Mouse (Mus musculus) heart, embryonic 13.5 days (tissue): ENCODE results near the gene Gpatch11. TPM values are rescaled to one million over a fixed set of nuclear protein-coding genes. Genes with fewer than 3 reads are reported as not detected.

Source experiments
- ATAC-seq: fragments of 200-750 bp; cut with Nextera tagmentation; 2 replicates; pipeline ENCODE4 v1.8.0; 2017; ENCODE audit warnings: moderate TSS enrichment; ENCODE audit not compliant: insufficient number of reproducible peaks, low FRiP score, low TSS enrichment; ENCODE audit errors: extremely low read depth
- H3K27ac ChIP-seq: fragments of 300-500 bp; sonication (generic); replicated peaks from 2 replicates; pipeline ENCODE4 v1.5.1; 2015; ENCODE audit warnings: moderate library complexity, mild to moderate bottlenecking, inconsistent platforms
- H3K27me3 ChIP-seq: fragments of 300-500 bp; sonication (generic); replicated peaks from 2 replicates; pipeline ENCODE4 v1.6.1; 2015; ENCODE audit warnings: mild to moderate bottlenecking, inconsistent platforms
- H3K36me3 ChIP-seq: fragments of 300-500 bp; sonication (generic); 2 replicates; pipeline ENCODE4 v1.6.1; 2015; ENCODE audit warnings: mild to moderate bottlenecking, inconsistent platforms
- H3K4me1 ChIP-seq: fragments of 300-500 bp; sonication (generic); 2 replicates; pipeline ENCODE4 v1.6.1; 2015; ENCODE audit warnings: inconsistent platforms
- H3K4me2 ChIP-seq: fragments of 300-500 bp; sonication (generic); 2 replicates; pipeline ENCODE4 v1.6.1; 2015; ENCODE audit warnings: inconsistent platforms, mild to moderate bottlenecking, moderate library complexity
- H3K4me3 ChIP-seq: fragments of 300-500 bp; sonication (generic); 2 replicates; pipeline ENCODE4 v1.5.1; 2015; ENCODE audit warnings: moderate library complexity, mild to moderate bottlenecking, inconsistent platforms
- H3K9ac ChIP-seq: fragments of 300-500 bp; sonication (generic); 2 replicates; pipeline ENCODE4 v1.6.1; 2015; ENCODE audit warnings: inconsistent platforms, mild to moderate bottlenecking, moderate library complexity
- H3K9me3 ChIP-seq: fragments of 300-500 bp; sonication (generic); 2 replicates; pipeline ENCODE4 v1.6.1; 2016; ENCODE audit warnings: inconsistent platforms
- WGBS: fragments of 180-500 bp; shearing (Covaris S2); methylation state at CpG from one replicate; pipeline ENCODE4 v1.1.7; 2015; ENCODE audit warnings: mixed read lengths; 5-methylcytosine and 5-hydroxymethylcytosine counted together
- polyA plus RNA-seq: library from polyadenylated mRNA; unstranded; fragments of >200 nt; fragmentation: Nextera tagmentation; extraction: Ambion mirVana; gene quantifications from 2 replicates; pipeline ENCODE4 v1.2.1, GENCODE M21; 2015

The Gpatch11 gene
- polyA plus RNA-seq, 1 experiment from 2014 or later: 33.1 TPM

DNA sequence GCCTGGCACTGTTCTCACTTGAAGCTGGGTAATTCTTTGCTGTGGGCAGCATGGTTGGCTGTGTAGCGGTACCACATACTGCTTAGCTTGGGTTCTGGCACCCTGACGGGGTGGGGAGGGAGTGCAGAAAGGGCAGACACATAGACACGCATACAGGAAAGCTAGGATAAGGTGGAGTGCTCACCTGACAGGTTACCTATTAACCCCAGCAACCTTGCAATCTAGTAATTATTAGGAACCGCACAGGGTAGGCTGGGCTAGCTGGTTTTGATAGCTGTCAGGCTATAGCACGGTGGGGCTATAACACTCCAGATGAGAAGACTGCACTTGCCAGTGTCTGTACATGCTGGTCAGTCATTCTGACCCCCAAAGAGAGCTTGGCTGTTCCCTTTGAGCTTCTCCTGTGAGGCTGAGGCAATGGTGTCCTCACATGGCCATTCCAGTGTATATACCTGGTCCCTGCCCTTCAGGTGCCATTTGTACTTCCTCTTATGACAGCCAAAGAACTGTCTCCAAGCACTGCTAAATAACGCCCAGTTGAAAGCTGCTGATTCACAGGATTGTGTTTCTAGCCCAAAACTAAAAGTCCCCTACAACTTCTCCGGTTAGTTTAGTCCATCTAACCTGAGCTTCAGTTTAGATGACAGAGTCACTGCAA lies 7.0 kb downstream of the Gpatch11 start:
- 86% methylated on average over 7 of the region's 7 CpGs for WGBS
- no peak for ATAC-seq
- Histone ChIP-seq H3K4me3 (no peak overlapping the region), H3K4me1 (no peaks in the 10 kb centered on the region), H3K9me3 (no peaks in the 10 kb centered on the region), H3K4me2 (no peak overlapping the region), H3K36me3 (peaks cover 85% of the 10 kb centered on the region), H3K27me3 (no peaks in the 10 kb centered on the region), H3K9ac (no peak overlapping the region), H3K27ac (no peak overlapping the region)

DNA sequence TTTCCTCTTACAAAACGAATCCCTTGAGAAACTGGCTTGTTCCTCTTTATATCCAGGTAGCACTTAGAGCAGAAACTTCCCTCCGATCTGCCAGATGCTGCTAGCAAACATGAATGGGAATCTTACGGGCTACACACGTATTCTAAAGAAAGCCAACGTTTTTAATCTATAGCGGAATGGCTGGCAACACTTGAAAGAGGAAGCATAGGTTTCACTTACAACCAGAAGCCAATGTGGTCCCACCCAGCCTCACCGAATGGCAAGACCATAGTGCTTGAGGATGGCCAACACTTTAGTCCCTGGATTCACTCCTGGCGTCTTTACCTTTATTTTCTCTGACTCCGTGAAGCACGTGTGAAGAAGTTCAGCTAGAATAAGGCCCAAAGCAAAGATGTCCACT lies 20.9 kb downstream of the Gpatch11 start:
- peaks cover 88% of the 10 kb centered on the region for H3K36me3 ChIP-seq
- WGBS: 86% methylated on average over 10 of the region's 10 CpGs
- ATAC-seq: no peak

DNA sequence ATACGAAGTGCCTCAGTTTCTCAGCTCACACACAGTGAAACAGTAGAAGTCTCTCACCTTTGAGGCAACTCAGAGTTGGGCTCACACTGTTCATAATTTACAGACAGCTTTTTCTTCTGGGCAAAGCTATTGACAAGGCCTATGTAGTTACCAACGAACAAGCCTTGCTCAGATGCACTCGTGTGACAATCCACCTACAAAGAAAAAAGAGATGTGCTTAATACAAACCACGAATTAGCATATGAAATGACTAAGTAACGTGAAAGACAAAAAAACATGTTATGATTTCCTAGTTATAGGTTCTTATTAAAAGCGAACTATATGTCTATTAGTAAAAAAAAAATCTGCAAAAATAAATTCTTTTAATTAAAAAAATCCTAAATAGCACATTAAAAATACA lies 38.5 kb downstream of the Gpatch11 start:
- no peak overlapping the region for H3K4me3 ChIP-seq
- 90% methylated on average over 6 of the region's 6 CpGs for WGBS

More for the DNA sequence above, 20.9 kb downstream of the Gpatch11 start:
- no peaks in the 10 kb centered on the region for H3K4me1 ChIP-seq
- H3K27ac ChIP-seq: no peak overlapping the region
- H3K9ac ChIP-seq: no peak overlapping the region
- H3K4me3 ChIP-seq: no peak overlapping the region
- H3K27me3 ChIP-seq: no peaks in the 10 kb centered on the region
- no peak overlapping the region for H3K4me2 ChIP-seq
- no peaks in the 10 kb centered on the region for H3K9me3 ChIP-seq

DNA sequence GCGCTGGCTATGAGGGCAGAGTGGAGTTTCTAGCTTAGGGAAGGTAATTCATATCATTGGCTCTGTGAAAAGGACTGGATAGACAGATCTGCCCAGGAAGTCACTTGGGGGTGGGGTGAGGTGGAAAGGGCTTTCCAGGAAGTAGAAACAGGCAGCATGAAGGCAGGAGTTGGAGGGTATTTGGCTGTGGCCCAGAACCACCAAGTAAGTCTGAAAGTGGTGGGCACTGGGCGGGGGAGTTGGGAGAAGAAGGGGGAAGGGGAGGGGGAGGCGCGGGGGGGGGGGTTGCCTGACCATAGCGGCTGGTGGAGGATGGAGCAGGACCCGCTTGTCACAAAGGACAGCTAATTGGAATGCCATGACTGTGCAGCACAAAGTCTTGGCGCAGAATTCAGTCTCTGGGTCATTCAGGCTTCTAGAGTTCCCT lies 46.5 kb downstream of the Gpatch11 start:
- Histone ChIP-seq H3K36me3 (peaks cover 24% of the 10 kb centered on the region), H3K9ac (peak overlapping the region; percentile 89), H3K4me1 (peaks cover 13% of the 10 kb centered on the region), H3K9me3 (0 out of 2 replicates have a peak, but pooled peaks cover 6% of the 10 kb centered on the region), H3K27me3 (no peaks in the 10 kb centered on the region), H3K4me3 (peak overlapping the region; percentile 78), H3K4me2 (peak overlapping the region; percentile 77), H3K27ac (peak overlapping the region; percentile 88)
- 10% methylated on average over 4 of the region's 7 CpGs for WGBS
- peak; percentile 34 for ATAC-seq

More for the DNA sequence above, 38.5 kb downstream of the Gpatch11 start:
- Histone ChIP-seq H3K36me3 (peaks cover 84% of the 10 kb centered on the region), H3K27me3 (no peaks in the 10 kb centered on the region), H3K4me2 (no peak overlapping the region), H3K9me3 (no peaks in the 10 kb centered on the region), H3K4me1 (no peaks in the 10 kb centered on the region), H3K9ac (no peak overlapping the region), H3K27ac (no peak overlapping the region)
- no peak for ATAC-seq

DNA sequence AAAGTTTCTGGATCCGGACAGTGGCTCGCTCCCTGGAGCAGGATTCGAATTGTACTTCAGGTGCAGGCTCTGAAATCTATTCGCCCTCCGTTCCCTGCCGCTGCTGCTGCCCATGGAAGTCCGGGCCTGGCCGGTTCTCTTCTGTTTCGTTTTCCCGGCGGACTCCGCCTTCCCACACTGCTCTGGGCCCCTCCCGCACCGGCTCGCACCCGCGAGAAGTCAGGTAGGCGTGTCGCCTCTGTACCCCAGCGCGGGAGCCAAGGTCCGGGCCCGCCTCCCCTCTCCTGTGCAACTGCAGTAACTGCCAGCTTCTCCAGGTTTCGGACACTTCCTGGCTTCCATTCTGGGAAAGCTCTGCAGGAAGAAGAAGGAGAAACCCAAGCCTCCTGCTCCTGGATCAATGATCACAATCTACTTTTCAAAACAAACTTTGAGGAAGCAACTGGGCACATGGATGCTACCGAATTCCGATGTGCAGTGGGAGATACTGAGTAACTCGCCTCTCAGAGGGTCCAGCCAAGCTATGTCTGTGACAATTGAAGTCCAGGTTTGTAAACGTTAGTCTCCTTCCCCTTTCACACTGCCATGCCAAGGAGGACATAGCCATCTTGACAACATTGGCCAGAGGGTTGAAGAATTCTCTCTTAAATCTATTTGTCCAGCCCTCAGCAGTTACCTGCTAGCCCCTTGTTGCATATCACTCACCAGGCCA lies 47.2 kb downstream of the Gpatch11 start, which contains the start of gene Eif2ak2:
Gene Eif2ak2, minus strand, starts transcription at position 173 of the 712 bp plus-strand sequence.
- WGBS: under 1% methylated on average over 28 of the region's 28 CpGs
- peak within 1 kb of the TSS; percentile 78 for H3K4me3 ChIP-seq
- peak within 1 kb of the TSS; percentile 77 for H3K4me2 ChIP-seq
- no peaks in the 10 kb centered on the region for H3K27me3 ChIP-seq
- H3K36me3 ChIP-seq: peaks cover 18% of the 10 kb centered on the region
- peak within 1 kb of the TSS; percentile 88 for H3K27ac ChIP-seq
- ATAC-seq: peak; percentile 90
- 0 out of 2 replicates have a peak, but pooled peaks cover 6% of the 10 kb centered on the region for H3K9me3 ChIP-seq
- peaks cover 13% of the 10 kb centered on the region for H3K4me1 ChIP-seq
- H3K9ac ChIP-seq: peak within 1 kb of the TSS; percentile 89

DNA sequence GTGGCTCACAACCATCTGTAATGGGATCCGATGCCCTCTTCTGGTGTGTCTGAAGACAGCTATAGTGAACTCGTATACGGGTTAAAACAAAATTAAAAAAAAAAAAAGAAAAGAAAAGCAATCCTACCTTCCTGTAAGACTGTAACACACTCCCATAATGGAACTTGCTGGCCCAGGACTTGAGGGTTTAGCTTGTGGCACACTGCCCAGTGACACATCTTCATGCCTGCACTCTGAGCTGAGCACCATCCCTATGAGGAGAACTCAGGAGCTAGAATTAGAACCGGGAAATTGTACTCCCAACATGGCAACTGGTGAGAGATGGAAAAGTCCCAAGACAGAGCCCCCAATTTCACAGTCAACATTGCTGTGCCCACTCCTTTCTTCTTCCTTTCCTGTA lies 47.9 kb downstream of the Gpatch11 start:
- 86% methylated on average over 4 of the region's 4 CpGs for WGBS
- Histone ChIP-seq H3K36me3 (peaks cover 10% of the 10 kb centered on the region), H3K9me3 (0 out of 2 replicates have a peak, but pooled peaks cover 6% of the 10 kb centered on the region), H3K9ac (no peak overlapping the region), H3K4me3 (no peak overlapping the region), H3K27me3 (no peaks in the 10 kb centered on the region), H3K4me1 (peaks cover 13% of the 10 kb centered on the region), H3K4me2 (peak overlapping the region; percentile 77; the same call in 1 of the 2 replicates), H3K27ac (no peak overlapping the region)
- ATAC-seq: no peak

DNA sequence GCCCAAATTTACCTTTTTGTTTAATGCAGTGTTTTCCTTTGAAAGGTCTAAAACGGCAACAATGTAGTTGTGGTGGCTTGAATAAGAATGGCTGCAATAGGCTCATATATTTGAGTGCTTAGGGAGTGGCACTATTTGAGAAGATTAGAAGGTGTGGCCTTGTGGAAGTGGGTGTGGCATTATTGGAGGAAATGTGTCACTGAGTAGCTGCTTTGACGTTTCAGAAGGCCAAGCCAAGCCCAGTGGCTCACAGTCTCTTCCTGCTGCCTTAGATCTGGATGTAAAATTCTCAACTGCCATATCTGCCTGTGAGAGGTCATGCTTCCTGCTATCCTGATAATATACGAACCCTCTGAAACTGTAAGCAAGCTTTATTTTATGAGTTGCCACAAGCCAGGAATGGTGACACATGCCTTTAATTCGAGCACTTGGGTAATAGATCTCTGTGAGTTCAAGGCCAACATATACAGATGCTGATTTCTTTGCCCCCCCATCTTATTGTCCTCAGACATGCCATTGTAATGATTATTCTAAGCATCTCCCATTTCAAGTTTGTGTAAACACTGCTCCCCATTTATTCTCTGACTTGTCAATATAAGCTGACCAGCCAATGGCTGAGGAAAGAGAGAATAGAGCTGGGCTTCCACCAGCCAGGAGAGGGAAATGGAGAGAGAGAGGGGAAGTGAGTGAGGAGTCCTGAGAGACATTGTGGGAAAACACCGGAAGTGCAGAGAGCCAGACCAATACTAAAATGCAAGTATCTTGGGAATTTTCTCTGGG lies 50.1 kb downstream of the Gpatch11 start:
- Histone ChIP-seq H3K9me3 (0 out of 2 replicates have a peak, but pooled peaks cover 6% of the 10 kb centered on the region), H3K9ac (no peak overlapping the region), H3K27ac (no peak overlapping the region), H3K36me3 (0 out of 2 replicates have a peak, but pooled peaks cover 1% of the 10 kb centered on the region), H3K4me2 (no peak overlapping the region), H3K27me3 (no peaks in the 10 kb centered on the region), H3K4me1 (peaks cover 13% of the 10 kb centered on the region), H3K4me3 (no peak overlapping the region)
- WGBS: 75% methylated on average over 5 of the region's 5 CpGs
- no peak for ATAC-seq

DNA sequence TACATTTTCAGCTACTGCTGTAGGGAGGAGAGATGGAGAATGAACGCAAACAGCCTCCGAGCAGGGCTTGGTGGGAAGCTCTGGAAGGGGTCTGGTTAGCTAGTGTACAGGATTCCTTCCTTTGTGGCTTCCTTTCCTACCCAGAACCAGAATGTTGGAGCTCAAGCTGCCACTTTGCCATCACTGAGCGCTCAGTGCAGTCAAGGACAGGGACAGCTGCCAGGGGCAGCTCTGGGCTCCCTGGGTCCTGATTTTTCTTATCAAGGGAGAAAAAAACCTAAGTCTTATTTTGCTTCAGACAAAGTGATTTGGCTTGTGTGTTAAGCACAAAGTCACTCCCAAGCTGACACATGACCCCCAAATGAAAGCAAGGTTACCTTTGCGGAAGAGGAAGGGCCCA lies 53.2 kb downstream of the Gpatch11 start:
- 0 out of 2 replicates have a peak, but pooled peaks cover 6% of the 10 kb centered on the region for H3K9me3 ChIP-seq
- no peak for ATAC-seq
- H3K4me2 ChIP-seq: no peak overlapping the region
- WGBS: 80% methylated on average over 4 of the region's 4 CpGs
- no peak overlapping the region for H3K4me3 ChIP-seq
- H3K36me3 ChIP-seq: no peaks in the 10 kb centered on the region
- no peak overlapping the region for H3K9ac ChIP-seq
- no peaks in the 10 kb centered on the region for H3K27me3 ChIP-seq
- H3K4me1 ChIP-seq: no peaks in the 10 kb centered on the region
- H3K27ac ChIP-seq: no peak overlapping the region

DNA sequence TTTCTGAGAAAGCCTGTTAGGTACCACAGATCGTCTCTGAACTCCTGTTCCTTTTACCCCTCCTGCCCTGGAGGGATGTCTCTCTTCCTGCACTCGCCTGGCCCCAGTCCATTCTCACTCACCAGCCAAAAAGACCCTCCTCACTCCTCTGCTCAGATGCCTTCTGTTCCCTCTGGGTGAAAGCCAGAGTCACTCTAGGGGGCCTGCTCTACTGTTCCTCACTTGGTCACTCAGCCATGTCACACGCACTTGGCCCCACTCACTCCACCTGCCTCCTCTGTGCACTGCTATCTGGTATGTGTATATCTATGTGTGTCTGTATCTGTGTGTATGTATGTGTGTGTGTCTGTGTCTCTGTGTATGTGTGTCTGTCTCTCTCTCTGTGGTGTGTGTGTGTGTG lies 53.8 kb downstream of the Gpatch11 start:
- H3K27me3 ChIP-seq: no peaks in the 10 kb centered on the region
- no peak for ATAC-seq
- 57% methylated on average over 3 of the region's 3 CpGs for WGBS

DNA sequence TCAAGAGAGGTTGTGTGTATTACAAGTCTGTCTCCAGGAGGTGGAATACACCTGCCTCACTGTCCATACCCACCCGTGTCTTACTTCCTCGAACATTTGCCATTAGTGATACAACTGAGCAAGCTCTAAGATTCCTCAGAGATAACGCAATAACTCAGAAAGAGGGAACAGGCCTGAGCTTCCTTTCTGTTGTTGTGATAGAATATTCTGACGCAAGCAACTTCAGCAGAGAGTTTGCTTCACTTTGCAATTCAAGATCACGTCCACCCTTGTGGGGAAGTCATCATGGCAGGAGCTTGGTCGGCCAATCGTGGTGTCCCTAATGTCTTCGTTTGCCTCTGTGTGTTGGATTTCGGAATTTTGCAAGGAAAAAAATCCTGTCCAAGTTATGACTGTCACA lies 55.7 kb downstream of the Gpatch11 start:
- Histone ChIP-seq H3K36me3 (no peaks in the 10 kb centered on the region), H3K9ac (no peak overlapping the region), H3K4me1 (peaks cover 3% of the 10 kb centered on the region; the same call in 1 of the 2 replicates), H3K4me3 (no peak overlapping the region), H3K4me2 (no peak overlapping the region), H3K27me3 (no peaks in the 10 kb centered on the region), H3K9me3 (no peaks in the 10 kb centered on the region), H3K27ac (no peak overlapping the region)
- no peak for ATAC-seq
- WGBS: 77% methylated on average over 9 of the region's 9 CpGs

More for the DNA sequence above, 53.8 kb downstream of the Gpatch11 start:
- Histone ChIP-seq H3K4me1 (no peaks in the 10 kb centered on the region), H3K9me3 (0 out of 2 replicates have a peak, but pooled peaks cover 6% of the 10 kb centered on the region), H3K36me3 (no peaks in the 10 kb centered on the region), H3K27ac (no peak overlapping the region), H3K4me2 (no peak overlapping the region), H3K4me3 (no peak overlapping the region), H3K9ac (no peak overlapping the region)

DNA sequence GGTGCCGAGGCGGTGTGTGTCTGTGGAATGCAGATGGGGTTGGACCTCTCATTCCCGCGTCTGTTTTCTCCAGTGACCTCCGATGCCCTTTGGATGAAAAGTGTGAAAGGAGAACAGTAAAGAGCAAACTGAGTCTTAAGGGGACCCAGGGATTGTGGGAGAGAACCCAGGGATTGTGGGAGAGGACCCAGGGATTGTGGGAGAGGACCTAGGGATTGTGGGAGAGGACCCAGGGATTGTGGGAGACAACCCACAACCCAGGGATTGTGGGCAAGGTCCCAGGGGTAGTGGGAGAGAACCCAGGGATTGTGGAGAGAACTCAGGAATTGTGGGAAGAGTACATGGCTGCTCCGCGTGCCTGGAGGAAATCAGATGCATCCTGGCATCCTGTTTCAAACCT lies 59.6 kb downstream of the Gpatch11 start:
- Histone ChIP-seq H3K27ac (no peak overlapping the region), H3K9me3 (no peaks in the 10 kb centered on the region), H3K9ac (no peak overlapping the region), H3K36me3 (no peaks in the 10 kb centered on the region), H3K27me3 (no peaks in the 10 kb centered on the region), H3K4me2 (peak overlapping the region; percentile 65), H3K4me1 (peaks cover 3% of the 10 kb centered on the region; the same call in 1 of the 2 replicates), H3K4me3 (no peak overlapping the region)
- WGBS: 69% methylated on average over 7 of the region's 7 CpGs
- ATAC-seq: no peak
